Mouse (Mus musculus): ENCODE results near the gene Eif2s2. TPM values are rescaled to one million over a fixed set of nuclear protein-coding genes. Genes with fewer than 3 reads are reported as not detected.

Gene Eif2s2
- polyA plus RNA-seq, 1 experiment from 2014 or later = 111 TPM

GRCm38 (mm10) chr2:154876621-154877020 lies 16.1 kb downstream of the Eif2s2 start:
- ATAC-seq = no peak
- Histone ChIP-seq H3K27ac (no peak overlapping the region), H3K36me3 (peaks cover 87% of the 10 kb centered on the region), H3K9me3 (replicated peaks) (no peaks in the 10 kb centered on the region), H3K4me3 (no peak overlapping the region), H3K27me3 (replicated peaks) (no peaks in the 10 kb centered on the region), H3K4me2 (no peak overlapping the region), H3K9ac (no peak overlapping the region), H3K4me1 (0 out of 2 replicates have a peak, but pooled peaks cover 3% of the 10 kb centered on the region)
- 90% methylated on average over 2 of the region's 2 CpGs for WGBS (ENCODE audit: insufficient replicate concordance)

GRCm38 (mm10) chr2:154869954-154870641 lies 22.6 kb downstream of the Eif2s2 start:
- no peak overlapping the region for H3K4me2 ChIP-seq
- peaks cover 97% of the 10 kb centered on the region for H3K36me3 ChIP-seq
- no peaks in the 10 kb centered on the region for H3K27me3 ChIP-seq (replicated peaks)
- H3K9ac ChIP-seq = no peak overlapping the region
- H3K9me3 ChIP-seq (replicated peaks) = no peaks in the 10 kb centered on the region
- no peak for ATAC-seq
- H3K4me1 ChIP-seq = no peaks in the 10 kb centered on the region
- no peak overlapping the region for H3K4me3 ChIP-seq
- no peak overlapping the region for H3K27ac ChIP-seq

DNA sequence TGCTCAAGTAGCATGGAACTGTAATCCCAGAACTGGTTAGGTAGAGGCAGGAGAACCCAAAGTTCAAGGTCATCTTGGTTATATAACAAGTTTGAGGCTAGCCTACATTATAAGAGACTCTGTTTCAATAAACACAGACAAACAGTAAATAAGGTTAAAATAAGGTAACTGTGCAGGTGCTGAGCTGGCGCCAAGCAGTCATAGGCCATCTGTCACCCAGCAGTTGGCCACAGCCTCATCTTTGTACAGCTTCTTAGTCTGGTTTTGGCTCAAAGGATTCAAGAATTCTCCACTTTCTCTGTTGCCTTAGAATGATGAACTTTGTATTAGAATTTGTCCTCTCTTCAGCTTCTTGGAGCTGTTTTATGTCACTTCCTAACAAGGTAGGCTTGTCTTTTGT lies 24.6 kb downstream of the Eif2s2 start:
- Histone ChIP-seq H3K9ac (no peak overlapping the region), H3K36me3 (peaks cover 98% of the 10 kb centered on the region), H3K4me3 (no peak overlapping the region), H3K27me3 (replicated peaks) (no peaks in the 10 kb centered on the region), H3K4me2 (no peak overlapping the region), H3K9me3 (replicated peaks) (no peaks in the 10 kb centered on the region), H3K4me1 (no peaks in the 10 kb centered on the region), H3K27ac (no peak overlapping the region)
- no peak for ATAC-seq
- 89% methylated on average over 1 of the region's 1 CpGs for WGBS (ENCODE audit: insufficient replicate concordance)

DNA sequence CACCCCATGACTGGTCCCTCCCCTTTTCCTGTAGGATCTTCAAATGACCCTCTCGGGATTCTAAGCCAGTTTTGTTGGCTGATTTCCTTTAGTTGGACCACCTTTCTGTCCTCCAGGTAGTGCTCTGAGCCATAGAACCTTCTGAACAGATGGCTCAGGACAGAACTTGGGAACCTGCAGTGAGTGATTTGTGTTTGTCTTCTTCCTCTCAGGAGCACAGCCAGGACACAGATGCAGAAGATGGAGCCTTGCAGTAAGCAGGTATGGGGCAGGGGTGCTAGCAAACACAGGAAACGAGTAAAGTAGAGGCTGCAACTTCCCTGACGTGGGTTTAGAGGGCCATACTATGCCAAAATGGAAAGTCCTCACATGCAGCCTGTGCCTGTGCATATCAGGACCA lies 27.0 kb downstream of the Eif2s2 start:
- Histone ChIP-seq H3K9ac (no peak overlapping the region), H3K9me3 (replicated peaks) (no peaks in the 10 kb centered on the region), H3K4me2 (no peak overlapping the region), H3K27me3 (replicated peaks) (no peaks in the 10 kb centered on the region), H3K4me1 (no peaks in the 10 kb centered on the region), H3K4me3 (no peak overlapping the region), H3K27ac (no peak overlapping the region), H3K36me3 (peaks cover 100% of the 10 kb centered on the region)
- 70% methylated on average over 3 of the region's 3 CpGs for WGBS (ENCODE audit: insufficient replicate concordance)
- no peak for ATAC-seq

GRCm38 (mm10) chr2:154863672-154864071 lies 29.1 kb downstream of the Eif2s2 start:
- Histone ChIP-seq H3K27ac (no peak overlapping the region), H3K9me3 (replicated peaks) (no peaks in the 10 kb centered on the region), H3K36me3 (peaks cover 100% of the 10 kb centered on the region), H3K4me2 (no peak overlapping the region), H3K4me1 (no peaks in the 10 kb centered on the region), H3K4me3 (no peak overlapping the region), H3K27me3 (replicated peaks) (no peaks in the 10 kb centered on the region), H3K9ac (no peak overlapping the region)
- 85% methylated on average over 13 of the region's 13 CpGs for WGBS (ENCODE audit: insufficient replicate concordance)
- no peak for ATAC-seq

DNA sequence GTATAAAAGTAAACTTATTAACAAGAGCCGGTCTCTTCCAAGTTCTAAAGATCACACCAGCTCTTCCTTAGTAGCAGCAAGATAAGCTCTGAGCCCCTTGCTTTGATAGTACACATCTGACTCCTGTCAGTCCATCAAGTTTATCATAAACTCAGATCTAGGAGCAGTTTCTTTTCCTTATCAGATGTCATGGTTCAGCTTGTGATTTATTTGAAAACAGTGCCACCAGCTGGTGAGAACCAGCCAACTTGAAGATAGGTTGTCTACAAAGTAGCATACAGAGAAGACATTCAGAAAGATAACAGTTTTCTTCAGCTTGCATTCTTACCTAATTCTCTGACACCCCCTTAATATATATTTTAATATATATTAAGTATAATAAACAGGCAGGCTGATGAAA lies 37.4 kb downstream of the Eif2s2 start:
- no peaks in the 10 kb centered on the region for H3K27me3 ChIP-seq (replicated peaks)
- H3K4me2 ChIP-seq = no peak overlapping the region
- no peak overlapping the region for H3K9ac ChIP-seq
- ATAC-seq = no peak
- no peaks in the 10 kb centered on the region for H3K9me3 ChIP-seq (replicated peaks)
- no peak overlapping the region for H3K27ac ChIP-seq
- H3K4me1 ChIP-seq = peaks cover 5% of the 10 kb centered on the region; the same call in 1 of the 2 replicates
- H3K4me3 ChIP-seq = no peak overlapping the region
- 89% methylated on average over 1 of the region's 1 CpGs for WGBS (ENCODE audit: insufficient replicate concordance)
- H3K36me3 ChIP-seq = peaks cover 54% of the 10 kb centered on the region

- Histone ChIP-seq H3K9ac (no peak overlapping the region), H3K4me1 (no peaks in the 10 kb centered on the region), H3K27me3 (replicated peaks) (no peaks in the 10 kb centered on the region), H3K27ac (no peak overlapping the region), H3K9me3 (replicated peaks) (no peaks in the 10 kb centered on the region), H3K4me3 (no peak overlapping the region), H3K36me3 (peaks cover 54% of the 10 kb centered on the region), H3K4me2 (no peak overlapping the region)
- ATAC-seq = no peak
These were observed 44.6 kb downstream of the Eif2s2 start for GRCm38 (mm10) chr2:154848086-154848485.

DNA sequence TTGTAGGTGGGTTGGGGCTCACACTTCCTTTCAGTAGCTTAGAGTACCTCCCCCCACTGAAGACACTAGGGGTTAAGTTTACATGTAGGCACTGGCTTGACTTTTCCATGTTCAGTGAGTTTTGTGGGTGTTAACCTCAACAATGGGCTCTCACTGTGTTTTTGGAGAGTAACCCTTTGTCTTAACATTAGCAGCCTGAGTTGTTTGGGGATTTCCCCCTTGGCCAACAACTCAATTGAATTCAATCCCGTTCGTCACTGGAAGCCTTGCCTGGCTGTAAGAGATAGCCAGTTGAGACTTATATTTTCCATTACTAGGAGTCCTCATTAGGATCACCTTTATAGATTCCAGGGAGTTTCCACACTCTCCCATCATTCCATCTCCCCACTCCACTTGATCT lies 56.2 kb downstream of the Eif2s2 start:
- Histone ChIP-seq H3K9ac (no peak overlapping the region), H3K4me2 (no peak overlapping the region), H3K4me3 (no peak overlapping the region), H3K4me1 (peaks cover 20% of the 10 kb centered on the region), H3K27me3 (replicated peaks) (no peaks in the 10 kb centered on the region), H3K9me3 (replicated peaks) (no peaks in the 10 kb centered on the region), H3K36me3 (peaks cover 40% of the 10 kb centered on the region), H3K27ac (no peak overlapping the region)
- no peak for ATAC-seq
- WGBS (ENCODE audit: insufficient replicate concordance) = 97% methylated on average over 2 of the region's 2 CpGs

GRCm38 (mm10) chr2:154834149-154834865 lies 58.4 kb downstream of the Eif2s2 start:
- no peak for ATAC-seq
- 93% methylated on average over 6 of the region's 6 CpGs for WGBS (ENCODE audit: insufficient replicate concordance)
- Histone ChIP-seq H3K36me3 (peaks cover 45% of the 10 kb centered on the region), H3K9ac (no peak overlapping the region), H3K4me2 (no peak overlapping the region), H3K27ac (no peak overlapping the region), H3K4me3 (no peak overlapping the region), H3K9me3 (replicated peaks) (no peaks in the 10 kb centered on the region), H3K4me1 (peaks cover 42% of the 10 kb centered on the region), H3K27me3 (replicated peaks) (no peaks in the 10 kb centered on the region)

DNA sequence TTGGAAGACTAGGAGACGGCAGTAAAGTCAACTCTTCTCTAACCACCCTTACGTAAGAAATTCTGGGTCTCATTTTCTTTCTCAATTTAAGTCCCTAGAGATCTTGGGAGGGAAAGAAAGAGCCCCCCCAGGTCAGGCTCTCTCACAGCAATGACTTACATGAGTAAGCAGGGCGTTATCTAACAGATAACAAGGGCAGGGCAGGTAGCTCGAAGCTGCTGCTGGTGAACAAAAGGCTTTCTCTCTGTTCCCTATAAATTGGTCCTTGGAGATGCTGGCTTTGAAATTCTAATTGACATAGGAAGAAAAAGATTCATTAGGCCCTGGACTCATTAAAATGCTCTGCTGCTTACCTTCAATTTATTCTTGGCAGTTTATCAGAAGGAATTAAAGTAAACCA lies 60.3 kb downstream of the Eif2s2 start:
- peak overlapping the region; percentile 32 for H3K4me2 ChIP-seq
- H3K27ac ChIP-seq = 0 out of 2 replicates have a peak overlapping the region, but pooled peaks have one; percentile 28
- ATAC-seq = peak; percentile 65; the same call in 1 of the 2 replicates
- no peak overlapping the region for H3K9ac ChIP-seq
- H3K4me1 ChIP-seq = peaks cover 49% of the 10 kb centered on the region
- WGBS (ENCODE audit: insufficient replicate concordance) = 43% methylated on average over 4 of the region's 4 CpGs
- no peaks in the 10 kb centered on the region for H3K9me3 ChIP-seq (replicated peaks)
- H3K4me3 ChIP-seq = no peak overlapping the region
- H3K27me3 ChIP-seq (replicated peaks) = no peaks in the 10 kb centered on the region
- peaks cover 46% of the 10 kb centered on the region for H3K36me3 ChIP-seq

DNA sequence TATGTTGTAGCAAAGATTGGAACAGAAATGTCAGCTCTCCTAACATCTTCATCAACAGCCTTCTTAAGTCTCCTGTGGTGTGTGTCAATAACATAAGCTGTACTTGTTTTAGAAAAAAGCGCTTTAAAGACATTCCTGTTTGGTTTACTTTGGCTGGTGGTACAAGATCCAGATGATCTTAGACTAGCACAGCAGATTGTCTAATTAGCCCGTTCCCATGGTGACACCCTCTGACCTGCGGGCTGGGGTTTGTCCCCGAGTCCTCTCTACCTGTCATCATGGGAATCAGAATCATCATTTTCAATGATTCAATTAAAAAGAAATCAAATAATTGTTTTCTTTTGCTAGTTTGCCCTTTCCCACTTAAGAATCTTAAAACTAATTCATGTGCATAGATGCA lies 65.2 kb downstream of the Eif2s2 start:
- Histone ChIP-seq H3K9me3 (replicated peaks) (no peaks in the 10 kb centered on the region), H3K27ac (no peak overlapping the region), H3K36me3 (peaks cover 43% of the 10 kb centered on the region), H3K27me3 (replicated peaks) (no peaks in the 10 kb centered on the region), H3K4me3 (no peak overlapping the region), H3K4me2 (no peak overlapping the region), H3K4me1 (peaks cover 41% of the 10 kb centered on the region), H3K9ac (no peak overlapping the region)
- no peak for ATAC-seq
- 84% methylated on average over 4 of the region's 4 CpGs for WGBS (ENCODE audit: insufficient replicate concordance)

DNA sequence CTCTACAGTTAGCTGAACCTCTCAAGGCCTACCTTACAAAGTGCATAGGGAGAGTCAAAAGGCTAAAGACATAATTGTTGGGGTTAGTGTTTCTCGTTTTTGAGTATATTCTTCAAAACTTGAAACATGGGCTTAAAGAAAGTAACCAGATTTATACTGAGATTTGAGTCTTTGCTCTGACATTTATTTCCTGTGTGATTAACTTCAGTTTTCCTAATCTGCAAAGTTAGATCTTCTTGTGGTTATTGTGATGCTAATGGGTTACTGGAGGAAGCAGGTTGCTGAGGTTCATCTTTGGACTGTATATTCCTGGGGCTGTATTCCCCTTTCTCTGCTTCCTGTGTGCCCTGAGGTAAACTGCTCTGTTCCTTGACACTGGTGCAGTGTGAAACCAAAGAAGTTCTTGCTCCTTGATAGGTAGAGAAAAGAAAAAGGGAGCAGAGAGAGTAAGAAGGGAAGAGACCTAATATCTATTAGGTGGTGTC lies 66.6 kb downstream of the Eif2s2 start:
- H3K27me3 ChIP-seq (replicated peaks) = no peaks in the 10 kb centered on the region
- H3K4me3 ChIP-seq = no peak overlapping the region
- no peak overlapping the region for H3K9ac ChIP-seq
- ATAC-seq = no peak
- H3K36me3 ChIP-seq = peaks cover 46% of the 10 kb centered on the region
- WGBS (ENCODE audit: insufficient replicate concordance) = 82% methylated on average over 1 of the region's 1 CpGs
- H3K27ac ChIP-seq = no peak overlapping the region
- peaks cover 31% of the 10 kb centered on the region for H3K4me1 ChIP-seq
- H3K4me2 ChIP-seq = no peak overlapping the region
- no peaks in the 10 kb centered on the region for H3K9me3 ChIP-seq (replicated peaks)

Measured in liver, embryonic 12.5 days (tissue).